Mouse (Mus musculus): ENCODE measurements around the gene F3.

- no peak for TF ChIP-seq EP300 (IDR thresholded peaks at IDR 0.05)
- no peak for TF ChIP-seq CTCF (IDR thresholded peaks at IDR 0.05)
Measured at GRCm38 (mm10) chr3:121679443-121679842, 43.9 kb upstream of the F3 start.

Measured in lung, postnatal 0 days (tissue).